Mouse (Mus musculus): ENCODE results near the gene Glrx5. TPM values are rescaled to one million over a fixed set of nuclear protein-coding genes. Genes with fewer than 3 reads are reported as not detected.

The Glrx5 gene
- total and polyA plus RNA-seq, 3 experiments: 108 to 291 TPM; not detected in 1

DNA sequence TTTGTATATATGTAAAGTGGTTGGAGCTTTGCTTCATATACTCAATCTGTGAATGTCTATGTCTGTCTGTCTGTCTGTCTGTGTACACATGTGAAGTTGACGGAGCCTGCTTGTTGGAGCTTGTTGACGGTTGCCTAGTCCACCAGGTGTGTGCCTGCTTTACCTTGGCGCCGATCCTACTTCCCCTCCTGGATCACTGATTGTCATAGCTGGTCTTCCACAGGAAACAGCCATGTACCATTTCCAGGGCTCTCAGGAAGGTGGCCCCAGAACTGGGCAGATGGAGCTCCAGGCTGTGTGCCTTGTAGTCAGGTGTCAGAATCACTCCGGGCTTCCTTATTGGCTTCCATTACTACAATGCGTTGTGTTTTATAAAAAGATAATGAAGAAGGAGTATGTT is 54.3 kb downstream of the Glrx5 start:
- no peaks in the 10 kb centered on the region for H3K36me3 ChIP-seq (ENCODE audit: control insufficient read depth in 1 of 2, insufficient read depth in 2 of 2, low read length in 2 of 2)
- no peak overlapping the region for H3K4me3 ChIP-seq (ENCODE audit: control insufficient read depth in 1 of 2, insufficient read depth in 1 of 2, low read depth in 2 of 2, low read length in 2 of 2)
- TF ChIP-seq ZC3H11A (IDR thresholded peaks at IDR 0.05; ENCODE audit: low read depth, low read length) (no peak), GABPA (IDR thresholded peaks at IDR 0.05; ENCODE audit: low read depth, low read length) (no peak), NELFE (IDR thresholded peaks at IDR 0.05; ENCODE audit: low read depth, low read length) (no peak), JUND (IDR thresholded peaks at IDR 0.05; ENCODE audit: low read depth, low read length) (no peak), E2F4 (IDR thresholded peaks at IDR 0.05; ENCODE audit: borderline replicate concordance, low read depth, low read length) (no peak), ELF1 (IDR thresholded peaks at IDR 0.05; ENCODE audit: low read depth, low read length) (no peak), RAD21 (IDR thresholded peaks at IDR 0.05; ENCODE audit: low read depth, low read length) (no peak), KAT2A (conservative IDR thresholded peaks at IDR 0.05; ENCODE audit: low read depth, low read length) (no peak), USF1 (IDR thresholded peaks at IDR 0.05; ENCODE audit: low read depth, low read length) (no peak), TBP (IDR thresholded peaks at IDR 0.05; ENCODE audit: low read depth, low read length) (no peak), ETS1 (IDR thresholded peaks at IDR 0.05; ENCODE audit: low read depth, low read length) (no peak), HCFC1 (IDR thresholded peaks at IDR 0.05; ENCODE audit: low read depth, low read length) (no peak), MYC (IDR thresholded peaks at IDR 0.05; ENCODE audit: low read depth, low read length) (no peak), EP300 (IDR thresholded peaks at IDR 0.05; ENCODE audit: low read depth in 1 of 2, low read length in 2 of 2) (no peak), MYB (IDR thresholded peaks at IDR 0.05; ENCODE audit: low read depth, low read length) (no peak), TCF12 (IDR thresholded peaks at IDR 0.05; ENCODE audit: low read depth, low read length) (no peak), CHD2 (IDR thresholded peaks at IDR 0.05; ENCODE audit: low read length) (no peak), ZKSCAN1 (IDR thresholded peaks at IDR 0.05; ENCODE audit: low read depth, low read length) (no peak)
- H3K4me1 ChIP-seq (ENCODE audit: control insufficient read depth in 1 of 2, insufficient read depth in 2 of 2, low read length in 2 of 2): no peaks in the 10 kb centered on the region
- no peak overlapping the region for H3K27ac ChIP-seq (ENCODE audit: control insufficient read depth, low read depth, low read length)
- no peak for DNase-seq (ENCODE audit: low read depth, low spot score)
- no peaks in the 10 kb centered on the region for H3K9me3 ChIP-seq (replicated peaks; ENCODE audit: insufficient read depth, low read length)
- no peaks in the 10 kb centered on the region for H3K27me3 ChIP-seq (ENCODE audit: control insufficient read depth in 1 of 2, insufficient read depth in 2 of 2, low read length in 2 of 2)
- H3K79me2 ChIP-seq (ENCODE audit: control insufficient read depth, insufficient read depth, low read length, poor library complexity): no peaks in the 10 kb centered on the region
- no peak overlapping the region for H3K9ac ChIP-seq (ENCODE audit: control insufficient read depth, low read depth, low read length, poor library complexity, severe bottlenecking)

DNA sequence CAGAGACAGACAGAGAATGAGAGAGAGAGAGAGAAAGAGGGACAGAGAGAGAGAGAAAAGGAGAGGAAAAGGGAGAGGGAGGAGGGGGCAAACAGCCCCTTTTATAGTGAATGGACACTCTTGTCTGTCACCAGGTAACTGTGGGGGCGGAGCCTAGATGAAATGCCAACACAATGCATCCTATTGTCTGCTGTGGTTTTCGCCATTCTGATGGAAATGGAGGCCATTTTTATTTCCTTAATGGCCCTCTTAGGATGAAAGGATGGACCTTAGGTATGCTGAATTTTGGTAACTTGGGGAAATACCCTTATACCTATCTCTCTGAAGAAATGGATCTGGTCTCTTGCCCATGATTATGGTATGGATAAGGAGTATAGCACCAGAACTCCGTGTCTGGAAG is 54.9 kb downstream of the Glrx5 start:
- no peaks in the 10 kb centered on the region for H3K9me3 ChIP-seq (replicated peaks; ENCODE audit: insufficient read depth, low read length)
- DNase-seq (ENCODE audit: low read depth, low spot score): no peak
- H3K27me3 ChIP-seq (ENCODE audit: control insufficient read depth in 1 of 2, insufficient read depth in 2 of 2, low read length in 2 of 2): no peaks in the 10 kb centered on the region
- no peaks in the 10 kb centered on the region for H3K36me3 ChIP-seq (ENCODE audit: control insufficient read depth in 1 of 2, insufficient read depth in 2 of 2, low read length in 2 of 2)
- no peak overlapping the region for H3K27ac ChIP-seq (ENCODE audit: control insufficient read depth, low read depth, low read length)
- TF ChIP-seq ZNF384 (IDR thresholded peaks at IDR 0.05; ENCODE audit: low read depth, low read length): no peak
- TF ChIP-seq GABPA (IDR thresholded peaks at IDR 0.05; ENCODE audit: low read depth, low read length): no peak
- TF ChIP-seq MAZ (IDR thresholded peaks at IDR 0.05; ENCODE audit: low read depth, low read length): no peak
- TF ChIP-seq NRF1 (IDR thresholded peaks at IDR 0.05; ENCODE audit: insufficient read depth, low read depth, low read length, poor library complexity, severe bottlenecking): no peak
- no peak for TF ChIP-seq RCOR1 (IDR thresholded peaks at IDR 0.05; ENCODE audit: low read depth, low read length)
- no peak overlapping the region for H3K9ac ChIP-seq (ENCODE audit: control insufficient read depth, low read depth, low read length, poor library complexity, severe bottlenecking)
- H3K79me2 ChIP-seq (ENCODE audit: control insufficient read depth, insufficient read depth, low read length, poor library complexity): no peaks in the 10 kb centered on the region
- H3K4me3 ChIP-seq (ENCODE audit: control insufficient read depth in 1 of 2, insufficient read depth in 1 of 2, low read depth in 2 of 2, low read length in 2 of 2): no peak overlapping the region
- H3K4me1 ChIP-seq (ENCODE audit: control insufficient read depth in 1 of 2, insufficient read depth in 2 of 2, low read length in 2 of 2): no peaks in the 10 kb centered on the region
